Mouse (Mus musculus) adrenal gland, postnatal 4 days (tissue): ENCODE data around the gene Lce3e. TPM values are rescaled to one million over a fixed set of nuclear protein-coding genes. Genes with fewer than 3 reads are reported as not detected.

Source experiments
- DNase-seq, 2 experiments: peaks; one replicate each; pipeline ENCODE4 v3.0.0; 2021 to 2022; ENCODE audit warnings: low spot score in 2 of 2, mixed read lengths in 2 of 2
- long read RNA-seq, 2 experiments: library from polyadenylated mRNA; stranded (forward); transcript quantifications; one replicate each; pipeline ENCODE4 v2.0.0; 2021
- total RNA-seq, 2 experiments: library from RNA; stranded (reverse); gene quantifications; 2 replicates each; pipeline ENCODE4 v1.2.3; 2021

Gene Lce3e
- total RNA-seq: not detected
- long read RNA-seq, experiment 1: 0 reads
- long read RNA-seq, experiment 2: 0 reads

DNA sequence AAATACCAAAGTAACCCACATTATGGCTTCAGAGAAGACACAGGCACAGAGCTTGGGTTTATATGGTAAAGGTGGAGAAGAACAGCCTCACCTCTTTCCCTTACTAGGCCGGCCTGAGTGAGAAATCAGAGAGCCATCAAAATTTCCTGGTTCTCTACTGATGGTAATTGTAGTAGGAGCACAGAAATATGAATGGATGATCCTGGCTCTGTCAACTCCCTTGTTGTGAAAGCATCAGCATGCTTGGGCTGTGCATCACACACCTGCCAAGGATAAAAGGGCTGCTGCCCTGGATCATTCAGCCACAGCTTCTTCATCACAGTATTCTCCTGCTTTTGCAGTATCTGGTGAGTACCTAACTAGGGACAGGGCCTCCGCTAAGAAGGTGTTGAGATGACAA lies at the start of gene Lce3e:
Gene Lce3e (plus strand): TSS at position 301 of the 400 bp plus-strand sequence.
- DNase-seq: no peak

DNA sequence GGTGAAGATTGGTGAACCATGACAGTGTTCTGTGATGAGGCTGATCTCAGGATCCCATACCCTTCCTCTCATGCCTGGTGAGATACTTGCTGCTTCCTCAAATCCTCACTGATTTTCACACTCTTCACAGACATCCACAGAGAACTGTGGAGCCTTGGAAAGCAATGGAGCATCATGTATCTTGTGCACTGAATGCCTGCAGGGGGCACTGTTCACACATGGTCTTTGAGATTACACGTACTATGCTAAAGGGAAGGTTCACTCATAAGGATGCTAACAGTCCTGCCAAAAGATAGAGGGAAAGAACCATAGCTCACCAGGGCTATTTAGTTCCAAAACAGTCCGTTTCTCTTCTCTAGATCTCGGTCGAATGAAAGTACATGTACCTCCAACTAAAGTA lies 46.5 kb upstream of the Lce3e start:
- DNase-seq: no peak

DNA sequence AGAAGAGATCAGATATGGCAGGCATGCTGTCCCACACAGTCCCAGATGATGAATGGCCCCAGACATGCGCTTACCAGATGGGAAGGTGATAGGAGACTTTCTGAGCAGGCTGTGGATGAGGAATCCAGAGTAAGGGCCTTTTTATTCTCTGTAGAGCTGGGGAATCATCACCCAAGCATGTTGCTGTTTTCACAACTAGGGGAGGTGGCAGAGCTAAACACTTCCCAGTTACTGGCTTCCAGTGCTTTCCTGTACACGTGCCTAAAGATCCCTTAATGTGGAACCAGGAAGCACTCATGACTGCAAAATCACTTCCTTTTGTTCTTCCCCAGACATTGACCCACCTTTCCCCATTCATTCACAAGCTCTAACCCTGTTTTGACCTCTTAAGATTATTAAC lies 40.7 kb upstream of the Lce3e start, which contains the start of gene Lce3a:
Gene Lce3a (minus strand): TSS at position 101 of the 400 bp plus-strand sequence.
- DNase-seq: no peak

DNA sequence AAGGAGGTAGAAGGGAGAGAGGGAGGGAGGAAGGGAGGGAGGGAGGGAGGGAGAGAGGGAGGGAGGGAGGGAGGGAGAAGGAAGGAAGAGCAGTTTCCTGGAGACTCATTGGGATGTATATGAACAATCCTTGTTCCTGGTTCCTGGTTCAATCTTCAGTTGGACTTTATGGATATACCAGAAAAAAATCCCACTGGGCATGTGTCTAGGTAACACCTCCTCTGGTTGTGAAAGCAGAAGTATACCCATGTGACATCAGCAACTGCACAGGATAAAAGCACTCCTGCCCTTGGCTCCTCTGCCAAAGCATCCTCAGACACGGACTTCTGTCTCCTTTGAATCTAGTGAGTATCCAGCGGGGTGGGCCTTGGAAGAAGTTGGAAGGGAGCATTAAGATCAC lies 34.2 kb upstream of the Lce3e start, which contains the start of gene Lce3b:
Gene Lce3b (plus strand): TSS at position 301 of the 400 bp plus-strand sequence.
- no peak for DNase-seq

DNA sequence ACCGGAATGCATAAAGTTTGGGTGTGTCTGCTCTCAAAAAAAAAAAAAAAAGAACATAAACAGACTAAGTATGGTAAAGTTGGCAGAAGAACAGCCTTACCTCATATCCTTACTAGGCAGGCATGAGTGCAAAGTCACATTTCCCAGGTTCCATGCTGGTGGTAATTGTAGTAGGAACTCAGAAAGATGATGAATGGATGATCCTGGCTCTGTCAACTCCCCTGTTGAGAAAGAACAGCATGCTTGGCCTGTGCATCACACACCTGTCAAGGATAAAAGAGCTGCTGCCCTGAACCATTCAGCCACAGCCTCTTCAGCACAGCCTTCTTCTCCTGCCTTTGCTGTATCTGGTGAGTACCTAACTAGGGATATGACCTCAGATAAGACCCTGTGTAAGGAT lies 22.7 kb upstream of the Lce3e start, which contains the start of gene Lce3c:
Gene Lce3c (plus strand): TSS at position 301 of the 400 bp plus-strand sequence.
- DNase-seq: no peak

DNA sequence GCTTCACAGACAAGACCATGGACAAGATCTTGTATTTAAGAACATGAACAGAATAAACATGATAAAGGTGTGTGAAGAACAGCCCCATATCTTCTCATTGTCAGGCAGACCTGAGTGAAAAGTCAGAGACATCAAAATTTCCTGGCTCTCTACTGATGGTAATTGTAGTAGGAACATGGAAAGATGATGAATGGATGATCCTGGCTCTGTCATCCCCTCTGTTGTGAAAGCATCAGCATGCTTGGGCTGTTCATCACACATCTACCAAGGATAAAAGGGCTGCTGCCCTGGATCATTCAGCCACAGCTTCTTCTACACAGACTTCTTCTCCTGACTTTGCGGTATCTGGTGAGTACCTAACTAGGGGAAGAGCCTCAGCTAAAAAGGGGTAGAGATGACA lies 9.8 kb upstream of the Lce3e start, which contains the start of gene Lce3d:
Gene Lce3d (plus strand): TSS at position 301 of the 400 bp plus-strand sequence.
- DNase-seq: no peak

DNA sequence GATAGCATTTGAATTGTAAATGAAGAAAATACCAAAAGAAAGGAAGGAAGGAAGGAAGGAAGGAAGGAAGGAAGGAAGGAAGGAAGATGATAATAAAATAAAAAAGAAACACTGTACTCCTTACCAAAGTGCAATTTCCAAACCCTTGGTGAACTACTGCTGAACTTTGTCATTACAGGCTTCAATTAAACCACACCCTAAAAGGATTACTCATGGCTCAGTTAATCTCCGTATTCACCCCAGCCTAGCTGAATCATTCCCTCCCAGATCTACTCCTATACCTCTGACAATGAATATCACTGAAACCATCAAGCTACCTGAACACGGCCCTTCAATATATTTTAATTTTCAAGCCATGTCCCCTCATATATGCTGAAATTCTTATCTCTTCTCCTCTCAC lies 11.6 kb downstream of the Lce3e start:
- DNase-seq: no peak

DNA sequence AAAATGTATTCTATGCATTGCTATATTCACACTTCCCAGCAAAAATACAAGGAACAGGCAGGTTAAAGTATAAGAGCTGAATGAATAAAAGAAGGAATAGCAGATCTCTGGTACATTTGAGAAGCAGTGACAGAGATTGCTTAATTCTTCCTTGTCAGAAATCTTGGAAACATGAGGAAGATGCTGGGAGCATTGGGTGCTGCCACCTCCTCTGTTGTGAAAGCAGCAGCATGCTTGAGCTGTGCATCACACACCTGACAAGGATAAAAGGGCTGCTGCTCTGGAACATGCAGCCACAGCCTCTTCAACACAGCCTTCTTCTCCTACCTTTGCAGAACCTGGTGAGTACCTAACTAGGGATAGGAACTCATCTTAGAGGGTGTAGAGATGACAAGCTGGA lies 25.1 kb downstream of the Lce3e start, which contains the start of gene Lce3f:
Gene Lce3f (plus strand): TSS at position 301 of the 400 bp plus-strand sequence.
- DNase-seq: no peak

DNA sequence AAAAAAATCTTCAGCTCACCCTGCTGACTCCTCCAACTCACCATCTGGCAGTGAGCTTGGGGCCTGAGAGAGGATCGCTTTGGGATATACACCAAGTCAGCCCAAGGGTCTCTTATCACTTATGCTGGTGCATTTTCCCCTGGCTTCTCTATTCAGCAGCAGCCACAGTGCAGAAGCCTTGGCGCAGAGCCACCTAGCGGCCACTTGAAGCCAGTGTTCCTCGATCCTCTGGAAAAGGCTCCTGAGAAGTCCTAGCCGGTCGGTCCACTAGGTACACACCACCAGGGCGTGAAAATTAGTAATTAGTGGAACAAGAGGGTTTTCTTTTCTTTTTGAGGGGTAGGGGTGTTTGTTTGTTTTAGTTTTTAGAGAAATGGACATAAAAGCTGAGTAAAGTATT lies 31.8 kb downstream of the Lce3e start:
- DNase-seq: peak; percentile 7 to 18

DNA sequence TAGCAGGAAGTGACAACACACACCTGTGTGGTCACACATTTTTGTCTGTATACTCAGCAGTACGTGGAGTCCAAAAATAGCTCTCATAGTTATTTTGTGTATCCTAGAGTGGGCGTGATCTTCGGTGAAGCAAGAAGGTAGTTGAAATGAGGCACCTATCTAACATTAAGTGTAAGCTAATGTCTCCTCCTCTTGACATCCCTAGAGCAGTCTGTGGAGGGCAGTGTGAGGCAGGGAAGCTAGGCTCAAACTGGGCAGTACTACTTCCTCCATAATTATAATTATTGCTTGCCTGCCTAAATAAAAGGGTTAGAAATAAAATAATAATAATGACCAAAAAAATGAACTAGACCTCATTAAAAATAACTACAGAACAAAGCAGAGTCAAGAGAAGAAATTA lies 33.8 kb downstream of the Lce3e start:
- no peak for DNase-seq

DNA sequence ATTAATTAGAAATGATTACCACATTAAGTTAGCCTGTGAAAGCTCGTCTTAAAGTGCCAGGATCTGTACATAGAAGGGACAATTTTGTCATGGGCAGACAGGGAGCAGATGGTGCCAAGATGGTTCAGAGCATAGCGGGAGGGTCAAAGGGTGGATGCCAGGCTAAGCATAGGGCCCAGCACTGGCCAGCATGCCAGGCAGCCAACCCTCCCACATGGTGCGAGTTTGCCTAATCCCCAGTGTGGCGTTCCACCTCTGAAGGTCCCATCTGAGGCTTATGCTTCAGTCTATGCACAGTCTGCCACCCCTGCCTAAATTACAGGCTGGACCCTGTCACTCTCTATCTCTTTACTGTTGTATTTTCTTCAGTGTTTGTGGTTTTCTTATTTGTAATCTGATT lies 36.0 kb downstream of the Lce3e start:
- DNase-seq: no peak

DNA sequence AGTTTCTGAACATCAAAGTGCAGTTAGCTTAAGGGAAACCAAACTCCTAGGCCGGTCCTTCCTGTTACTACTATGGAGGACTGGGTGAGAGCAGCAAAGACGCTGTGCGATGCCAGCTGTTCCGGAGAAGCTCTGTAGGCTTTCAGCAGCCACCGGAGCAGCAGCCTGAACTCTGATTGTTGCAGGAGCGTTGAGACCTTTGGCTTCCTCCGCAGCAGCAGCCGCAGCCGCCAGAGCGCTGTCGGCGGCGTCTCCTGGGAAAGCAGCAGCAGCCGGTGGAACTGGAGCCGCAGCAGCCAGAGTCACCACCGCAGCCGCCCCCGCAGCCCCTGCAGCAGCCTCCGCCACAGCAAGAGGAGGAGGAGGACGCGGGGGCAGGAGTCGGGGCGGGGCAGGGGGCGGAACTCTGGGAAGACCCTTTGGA lies 47.5 kb downstream of the Lce3e start:
- no peak for DNase-seq

DNA sequence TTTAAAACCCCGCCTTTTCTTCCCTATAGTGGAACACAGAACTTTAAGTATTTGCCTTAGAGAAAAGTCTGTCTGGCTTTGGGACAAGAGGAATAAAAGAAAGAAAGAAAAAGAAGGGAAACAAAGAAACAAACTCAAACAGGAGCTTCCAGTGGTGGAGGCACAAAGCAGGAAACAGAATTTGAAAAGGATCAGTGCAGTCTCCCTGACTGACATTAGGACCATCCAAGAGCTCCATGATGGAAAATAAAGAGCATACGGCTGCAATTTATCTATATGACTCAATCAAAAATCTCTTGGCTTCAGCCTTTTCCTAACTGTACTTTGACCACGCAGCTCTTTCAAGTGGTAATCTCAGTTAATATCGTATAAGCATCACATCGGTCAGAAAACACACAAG lies 48.0 kb downstream of the Lce3e start:
- no peak for DNase-seq

DNA sequence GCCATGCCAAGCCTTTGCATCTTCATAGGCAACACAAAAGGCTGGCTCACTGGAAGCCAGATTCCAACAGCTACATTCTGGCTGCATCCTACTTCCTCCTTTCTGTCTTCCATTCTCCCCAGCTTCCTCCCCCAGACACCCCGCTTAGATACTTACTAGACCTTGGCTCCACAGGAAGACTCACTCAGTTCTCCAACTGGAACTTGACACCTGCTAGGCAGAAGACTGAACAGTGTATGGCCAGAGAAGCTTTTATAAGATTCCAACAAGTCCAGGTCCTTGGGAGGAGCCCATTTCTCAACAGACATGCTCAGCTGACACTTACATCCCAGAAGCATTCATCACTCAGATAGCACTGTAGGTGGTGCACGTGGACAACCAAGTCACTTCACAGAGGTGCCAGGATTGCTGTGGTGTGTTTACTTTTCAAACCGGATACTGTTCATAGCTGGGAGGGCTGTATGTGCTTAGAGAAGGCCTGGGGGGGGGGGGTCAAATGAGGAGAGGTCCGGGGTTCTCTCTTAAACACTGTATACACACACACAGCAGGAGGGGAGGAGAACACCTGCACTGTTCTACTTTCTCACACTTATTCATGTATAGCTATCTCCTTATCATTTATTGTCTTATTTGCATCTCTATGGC lies 48.7 kb downstream of the Lce3e start, which contains the start of gene Crct1:
Gene Crct1 (minus strand): TSS at position 228 of the 645 bp plus-strand sequence.
- DNase-seq: no peak

Other genes with a start within 250 kb of the Lce3e start
- not detected for gene Lce1f, start 246.7 kb upstream of the Lce3e start, total RNA-seq
- not detected for gene Gm38119, start 228.0 kb upstream of the Lce3e start, total RNA-seq
- gene Lce1g, start 214.7 kb upstream of the Lce3e start, total RNA-seq: not detected
- not detected for gene Lce1h, start 202.0 kb upstream of the Lce3e start, total RNA-seq
- not detected for gene Lce1i, start 188.2 kb upstream of the Lce3e start, total RNA-seq
- gene Lce1j, start 176.5 kb upstream of the Lce3e start, total RNA-seq: not detected
- not detected for gene Lce1k, start 159.2 kb upstream of the Lce3e start, total RNA-seq
- gene Kprp, start 139.8 kb upstream of the Lce3e start, total RNA-seq: not detected
- not detected for gene Lce1l, start 115.8 kb upstream of the Lce3e start, total RNA-seq
- not detected for gene 2310050C09Rik, start 96.8 kb upstream of the Lce3e start, total RNA-seq
- not detected for gene Lce3a, start 40.8 kb upstream of the Lce3e start, total RNA-seq
- not detected for gene Lce3b, start 34.1 kb upstream of the Lce3e start, total RNA-seq
- not detected for gene Lce3c, start 22.6 kb upstream of the Lce3e start, total RNA-seq
- not detected for gene Lce3d, start 9.7 kb upstream of the Lce3e start, total RNA-seq
- gene Lce3f, start 25.2 kb downstream of the Lce3e start, total RNA-seq: not detected
- not detected for gene Crct1, start 48.6 kb downstream of the Lce3e start, total RNA-seq
- gene Lce1m, start 52.0 kb downstream of the Lce3e start, total RNA-seq: not detected
- gene Gm4858, start 101.8 kb downstream of the Lce3e start, total RNA-seq: not detected
- not detected for gene Crnn, start 177.7 kb downstream of the Lce3e start, total RNA-seq
- not detected for gene Flg2, start 230.2 kb downstream of the Lce3e start, total RNA-seq